Mouse (Mus musculus) C2C12 (cell line): ENCODE measurements around the gene Rbl1.

Experiments
- CTCF ChIP-seq: IDR thresholded peaks from one replicate; pipeline ENCODE4 v1.5.1; 2011; ENCODE audit not compliant: control insufficient read depth, insufficient read depth, insufficient read length
- USF1 ChIP-seq: IDR thresholded peaks from one replicate; pipeline ENCODE4 v1.6.1; 2011; ENCODE audit warnings: low read depth, mild to moderate bottlenecking, control low read depth, moderate library complexity

DNA sequence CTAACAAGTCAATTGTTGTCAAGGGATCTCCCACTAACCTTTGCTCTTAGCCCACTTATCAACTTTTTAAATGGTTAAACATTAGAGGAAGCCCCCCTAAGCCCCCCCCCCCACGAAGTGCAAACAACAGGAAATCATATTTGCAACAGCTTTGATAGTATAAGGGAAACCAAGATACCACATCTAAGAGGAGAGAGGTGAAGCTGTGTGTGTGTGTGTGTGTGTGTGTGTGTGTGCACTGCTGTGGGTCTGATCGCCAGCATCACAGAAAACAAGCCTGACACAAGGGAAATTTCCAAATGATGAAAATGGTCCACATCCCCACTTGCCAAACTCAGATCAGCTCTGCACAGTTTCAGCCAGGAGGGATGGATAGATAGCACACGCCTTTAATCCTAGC, 85.3 kb downstream of the Rbl1 start:
- TF ChIP-seq USF1 (no peak), CTCF (no peak)
